Mouse (Mus musculus): Measurements from ENCODE around the gene Kcnh2. TPM values are rescaled to one million over a fixed set of nuclear protein-coding genes. Genes with fewer than 3 reads are reported as not detected.
A peak's percentile ranks its signal among the peaks of the same experiment; 100 is the strongest.

The Kcnh2 gene
- polyA plus RNA-seq, 1 experiment from 2014 or later: 9.1 TPM

- H3K9ac ChIP-seq (ENCODE audit: low read length): no peak overlapping the region
- peaks cover 25% of the 10 kb centered on the region for H3K4me1 ChIP-seq (replicated peaks; ENCODE audit: control insufficient read depth, insufficient read depth, low read length)
- no peaks in the 10 kb centered on the region; the same call in 1 of the 2 replicates for H3K27me3 ChIP-seq (ENCODE audit: control insufficient read depth, insufficient read depth, low read length)
- H3K9me3 ChIP-seq (ENCODE audit: control insufficient read depth, low read length): no peaks in the 10 kb centered on the region
- H3K4me3 ChIP-seq (ENCODE audit: low read depth, low read length): no peak overlapping the region
- 83% methylated on average over 4 of the region's 4 CpGs for WGBS
- H3K4me2 ChIP-seq (ENCODE audit: low read depth, low read length, severe bottlenecking): no peak overlapping the region
- DNase-seq (ENCODE audit: low spot score): no peak
- no peak overlapping the region for H3K27ac ChIP-seq (ENCODE audit: low read depth, low read length)
- no peak for ATAC-seq (replicated peaks; ENCODE audit: low FRiP score)
- H3K36me3 ChIP-seq (ENCODE audit: control insufficient read depth, insufficient read depth, low read length): no peaks in the 10 kb centered on the region; the same call in 1 of the 2 replicates
Observed at GRCm38 (mm10) chr5:24326842-24327417, 24.5 kb downstream of the Kcnh2 start.

DNA sequence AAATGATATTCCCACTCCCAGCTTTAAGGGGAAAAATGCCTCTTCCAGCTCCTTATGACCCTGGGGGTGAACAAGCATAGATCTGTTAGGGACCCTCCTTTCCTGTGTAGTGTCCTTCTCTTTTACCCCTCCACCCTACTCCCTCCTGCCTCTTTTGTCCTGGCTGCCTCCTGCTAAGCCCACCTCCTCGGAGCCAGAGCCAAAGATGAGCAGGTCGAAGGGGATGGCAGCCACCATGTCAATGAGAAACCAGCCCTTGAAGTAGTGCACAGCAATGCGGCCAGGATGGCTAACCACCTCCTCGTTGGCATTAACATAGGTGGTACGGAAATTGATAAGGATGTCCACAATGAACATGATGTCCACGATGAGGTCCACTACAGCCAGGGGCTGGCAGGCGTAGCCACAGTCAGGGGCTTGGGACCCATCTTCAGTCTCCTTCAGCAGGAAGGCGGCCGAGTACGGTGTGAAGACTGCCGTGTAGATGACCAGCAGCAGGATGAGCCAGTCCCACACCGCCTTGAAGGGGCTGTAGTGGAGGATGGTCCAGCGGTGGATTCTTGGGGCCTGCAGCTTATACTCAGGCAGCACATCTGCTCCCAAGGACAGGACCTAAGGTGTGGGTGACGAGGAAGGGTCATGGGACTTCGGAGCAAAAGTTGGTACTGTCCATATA lies 25.1 kb downstream of the Kcnh2 start:
- ATAC-seq (replicated peaks; ENCODE audit: low FRiP score): no peak
- no peaks in the 10 kb centered on the region; the same call in 1 of the 2 replicates for H3K36me3 ChIP-seq (ENCODE audit: control insufficient read depth, insufficient read depth, low read length)
- WGBS: 90% methylated on average over 15 of the region's 15 CpGs
- H3K9ac ChIP-seq (ENCODE audit: low read length): no peak overlapping the region
- peaks cover 30% of the 10 kb centered on the region for H3K4me1 ChIP-seq (replicated peaks; ENCODE audit: control insufficient read depth, insufficient read depth, low read length)
- H3K27me3 ChIP-seq (ENCODE audit: control insufficient read depth, insufficient read depth, low read length): no peaks in the 10 kb centered on the region; the same call in 1 of the 2 replicates
- no peak overlapping the region for H3K4me2 ChIP-seq (ENCODE audit: low read depth, low read length, severe bottlenecking)
- no peaks in the 10 kb centered on the region for H3K9me3 ChIP-seq (ENCODE audit: control insufficient read depth, low read length)
- no peak overlapping the region for H3K4me3 ChIP-seq (ENCODE audit: low read depth, low read length)
- no peak overlapping the region for H3K27ac ChIP-seq (ENCODE audit: low read depth, low read length)
- no peak for DNase-seq (ENCODE audit: low spot score)

DNA sequence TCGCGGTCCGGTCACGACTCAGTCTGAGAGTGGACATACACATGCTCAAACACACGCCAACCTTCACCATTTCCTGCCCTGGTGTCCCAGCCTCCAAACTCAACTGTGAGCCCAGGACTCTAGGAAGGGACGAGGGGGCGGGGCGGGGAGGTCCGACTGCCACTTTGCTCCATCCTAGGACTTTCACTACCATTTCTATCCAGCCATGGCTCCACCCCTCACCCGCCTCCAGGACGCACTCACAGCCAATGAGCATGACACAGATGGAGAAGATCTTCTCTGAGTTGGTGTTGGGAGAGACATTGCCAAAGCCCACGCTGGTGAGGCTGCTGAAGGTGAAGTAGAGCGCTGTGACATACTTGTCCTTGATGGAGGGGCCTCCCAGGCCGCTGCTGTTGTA lies 26.2 kb downstream of the Kcnh2 start:
- no peaks in the 10 kb centered on the region; the same call in 1 of the 2 replicates for H3K36me3 ChIP-seq (ENCODE audit: control insufficient read depth, insufficient read depth, low read length)
- H3K9me3 ChIP-seq (ENCODE audit: control insufficient read depth, low read length): no peaks in the 10 kb centered on the region
- no peak overlapping the region for H3K4me3 ChIP-seq (ENCODE audit: low read depth, low read length)
- 58% methylated on average over 14 of the region's 14 CpGs for WGBS
- no peak for ATAC-seq (replicated peaks; ENCODE audit: low FRiP score)
- H3K27me3 ChIP-seq (ENCODE audit: control insufficient read depth, insufficient read depth, low read length): no peaks in the 10 kb centered on the region; the same call in 1 of the 2 replicates
- DNase-seq (ENCODE audit: low spot score): no peak
- no peak overlapping the region for H3K9ac ChIP-seq (ENCODE audit: low read length)
- no peak overlapping the region for H3K27ac ChIP-seq (ENCODE audit: low read depth, low read length)
- no peak overlapping the region for H3K4me2 ChIP-seq (ENCODE audit: low read depth, low read length, severe bottlenecking)
- peaks cover 41% of the 10 kb centered on the region for H3K4me1 ChIP-seq (replicated peaks; ENCODE audit: control insufficient read depth, insufficient read depth, low read length)

GRCm38 (mm10) chr5:24321711-24322682 lies 29.4 kb downstream of the Kcnh2 start:
- H3K4me2 ChIP-seq (ENCODE audit: low read depth, low read length, severe bottlenecking): peak overlapping the region; percentile 47
- peaks cover 30% of the 10 kb centered on the region for H3K4me1 ChIP-seq (replicated peaks; ENCODE audit: control insufficient read depth, insufficient read depth, low read length)
- no peaks in the 10 kb centered on the region; the same call in 1 of the 2 replicates for H3K36me3 ChIP-seq (ENCODE audit: control insufficient read depth, insufficient read depth, low read length)
- no peaks in the 10 kb centered on the region; the same call in 1 of the 2 replicates for H3K27me3 ChIP-seq (ENCODE audit: control insufficient read depth, insufficient read depth, low read length)
- H3K4me3 ChIP-seq (ENCODE audit: low read depth, low read length): peak overlapping the region; percentile 14; the same call in 1 of the 2 replicates
- 4% methylated on average over 22 of the region's 22 CpGs for WGBS
- H3K9ac ChIP-seq (ENCODE audit: low read length): peak overlapping the region; percentile 62
- peak overlapping the region; percentile 65 for H3K27ac ChIP-seq (ENCODE audit: low read depth, low read length)
- DNase-seq (ENCODE audit: low spot score) (peak; percentile 77), ATAC-seq (replicated peaks; ENCODE audit: low FRiP score) (peak; percentile 72)
- H3K9me3 ChIP-seq (ENCODE audit: control insufficient read depth, low read length): no peaks in the 10 kb centered on the region

DNA sequence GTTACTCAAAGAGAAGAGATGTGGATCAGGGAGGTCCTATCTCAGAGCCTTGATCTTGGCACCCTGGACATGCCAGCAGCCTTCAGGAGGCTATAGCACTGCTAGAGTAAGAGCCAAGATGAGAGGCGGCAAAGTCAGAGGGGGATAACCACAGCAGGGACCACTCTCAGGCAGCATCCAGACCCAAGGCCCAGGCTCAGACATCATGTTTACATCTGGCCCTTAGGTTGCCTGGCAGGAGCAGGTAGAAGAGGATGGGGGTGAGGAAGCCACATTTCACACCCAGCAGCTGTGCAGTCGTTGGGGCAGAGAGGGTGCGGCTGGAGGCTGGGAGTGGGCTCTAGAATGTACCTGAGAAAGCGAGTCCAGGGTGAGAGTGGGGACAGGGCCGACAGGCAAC lies 30.5 kb downstream of the Kcnh2 start:
- H3K27me3 ChIP-seq (ENCODE audit: control insufficient read depth, insufficient read depth, low read length): no peaks in the 10 kb centered on the region; the same call in 1 of the 2 replicates
- no peak for DNase-seq (ENCODE audit: low spot score)
- H3K27ac ChIP-seq (ENCODE audit: low read depth, low read length): 0 out of 2 replicates have a peak overlapping the region, but pooled peaks have one; percentile 6
- ATAC-seq (replicated peaks; ENCODE audit: low FRiP score): no peak
- no peak overlapping the region for H3K4me3 ChIP-seq (ENCODE audit: low read depth, low read length)
- H3K9ac ChIP-seq (ENCODE audit: low read length): peak overlapping the region; percentile 62; the same call in 1 of the 2 replicates
- peaks cover 30% of the 10 kb centered on the region for H3K4me1 ChIP-seq (replicated peaks; ENCODE audit: control insufficient read depth, insufficient read depth, low read length)
- H3K4me2 ChIP-seq (ENCODE audit: low read depth, low read length, severe bottlenecking): peak overlapping the region; percentile 47
- 30% methylated on average over 5 of the region's 5 CpGs for WGBS
- H3K9me3 ChIP-seq (ENCODE audit: control insufficient read depth, low read length): no peaks in the 10 kb centered on the region
- H3K36me3 ChIP-seq (ENCODE audit: control insufficient read depth, insufficient read depth, low read length): no peaks in the 10 kb centered on the region

- Histone ChIP-seq H3K9me3 (ENCODE audit: control insufficient read depth, low read length) (no peaks in the 10 kb centered on the region), H3K27me3 (ENCODE audit: control insufficient read depth, insufficient read depth, low read length) (no peaks in the 10 kb centered on the region; the same call in 1 of the 2 replicates), H3K4me2 (ENCODE audit: low read depth, low read length, severe bottlenecking) (peak overlapping the region; percentile 31; the same call in 1 of the 2 replicates), H3K9ac (ENCODE audit: low read length) (peak overlapping the region; percentile 37; the same call in 1 of the 2 replicates), H3K4me3 (ENCODE audit: low read depth, low read length) (no peak overlapping the region), H3K4me1 (replicated peaks; ENCODE audit: control insufficient read depth, insufficient read depth, low read length) (peaks cover 30% of the 10 kb centered on the region), H3K36me3 (ENCODE audit: control insufficient read depth, insufficient read depth, low read length) (no peaks in the 10 kb centered on the region), H3K27ac (ENCODE audit: low read depth, low read length) (0 out of 2 replicates have a peak overlapping the region, but pooled peaks have one; percentile 18)
- no peak for ATAC-seq (replicated peaks; ENCODE audit: low FRiP score)
- WGBS: 32% methylated on average over 6 of the region's 6 CpGs
- DNase-seq (ENCODE audit: low spot score): no peak
Observed at GRCm38 (mm10) chr5:24320467-24320813, 31.0 kb downstream of the Kcnh2 start.

GRCm38 (mm10) chr5:24319776-24320466 lies 31.5 kb downstream of the Kcnh2 start:
- DNase-seq (ENCODE audit: low spot score) (peak; percentile 76), ATAC-seq (replicated peaks; ENCODE audit: low FRiP score) (no peak)
- Histone ChIP-seq H3K9ac (ENCODE audit: low read length) (peak overlapping the region; percentile 37; the same call in 1 of the 2 replicates), H3K36me3 (ENCODE audit: control insufficient read depth, insufficient read depth, low read length) (no peaks in the 10 kb centered on the region), H3K4me1 (replicated peaks; ENCODE audit: control insufficient read depth, insufficient read depth, low read length) (peaks cover 30% of the 10 kb centered on the region), H3K27ac (ENCODE audit: low read depth, low read length) (0 out of 2 replicates have a peak overlapping the region, but pooled peaks have one; percentile 18), H3K4me3 (ENCODE audit: low read depth, low read length) (no peak overlapping the region), H3K4me2 (ENCODE audit: low read depth, low read length, severe bottlenecking) (peak overlapping the region; percentile 31; the same call in 1 of the 2 replicates), H3K9me3 (ENCODE audit: control insufficient read depth, low read length) (no peaks in the 10 kb centered on the region), H3K27me3 (ENCODE audit: control insufficient read depth, insufficient read depth, low read length) (no peaks in the 10 kb centered on the region; the same call in 1 of the 2 replicates)
- 10% methylated on average over 13 of the region's 13 CpGs for WGBS

All from forebrain, embryonic 11.5 days (tissue).